Mouse (Mus musculus) ES-E14 (cell line): ENCODE measurements around the gene St3gal5.
"Not testable (repeated sequence)": the region's sequence is repeated elsewhere in the genome, so short reads cannot be mapped to it uniquely, and the experiment has no call there.

Source experiments
- CHD2 ChIP-seq: IDR thresholded peaks from 2 replicates; pipeline ENCODE4 v1.6.1; 2014; ENCODE audit warnings: mild to moderate bottlenecking, low read depth, low read length, inconsistent platforms
- ZNF384 ChIP-seq: IDR thresholded peaks from 2 replicates; pipeline ENCODE4 v1.6.1; 2012; ENCODE audit warnings: low read depth, low read length, inconsistent platforms

DNA sequence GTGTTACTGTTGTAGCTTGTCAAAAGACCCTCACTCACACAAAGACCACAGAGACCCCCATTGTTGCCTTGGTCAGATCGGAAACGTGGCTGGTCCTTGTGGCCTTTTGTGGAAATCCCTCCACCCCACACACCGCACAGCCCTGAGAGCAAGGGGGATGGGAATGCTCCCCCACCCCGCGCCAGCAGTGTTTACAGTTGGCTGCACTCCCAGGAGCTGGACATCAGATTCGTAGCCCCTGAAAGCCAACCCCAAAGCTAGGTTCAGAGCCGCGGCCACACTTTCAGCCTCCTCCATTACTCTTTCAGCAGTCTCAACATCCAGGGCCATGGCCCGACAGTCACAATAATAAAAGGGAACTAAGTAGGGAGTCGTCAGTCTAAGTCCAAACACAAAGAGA, 36.7 kb upstream of the St3gal5 start:
- TF ChIP-seq CHD2, ZNF384: not testable (repeated sequence)
